Mouse (Mus musculus) embryonic fibroblast, embryonic 13.5 days (primary cell): Measurements from ENCODE around the gene Slc24a5. TPM values are rescaled to one million over a fixed set of nuclear protein-coding genes. Genes with fewer than 3 reads are reported as not detected.

Experiments
- H3K27ac ChIP-seq: 2 replicates; pipeline ENCODE4 v1.5.1; 2012; ENCODE audit warnings: low read length, control low read depth, inconsistent platforms; ENCODE audit not compliant: insufficient read depth
- H3K4me1 ChIP-seq: 2 replicates; pipeline ENCODE4 v1.6.1; 2011; ENCODE audit warnings: low read length; ENCODE audit not compliant: control insufficient read depth, insufficient read depth
- H3K4me3 ChIP-seq: 2 replicates; pipeline ENCODE4 v1.5.1; 2011; ENCODE audit warnings: mild to moderate bottlenecking, control low read depth, low read length; ENCODE audit not compliant: insufficient read depth
- CTCF ChIP-seq: IDR thresholded peaks from 2 replicates; pipeline ENCODE4 v1.5.1; 2011; ENCODE audit warnings: mild to moderate bottlenecking, control low read depth, low read length, moderate library complexity, borderline replicate concordance; ENCODE audit not compliant: insufficient read depth
- POLR2A ChIP-seq: IDR thresholded peaks from 2 replicates; pipeline ENCODE4 v1.6.1; 2011; ENCODE audit warnings: low read depth, mild to moderate bottlenecking, control low read depth, low read length, moderate library complexity
- polyA plus RNA-seq: library from polyadenylated mRNA; stranded (reverse); fragments of >200 nt; gene quantifications from 2 replicates; pipeline ENCODE4 v1.2.4, GENCODE M21; 2011; ENCODE audit warnings: low read depth; ENCODE audit not compliant: missing spikeins, insufficient read length

Slc24a5 gene
- polyA plus RNA-seq, result 0.25 TPM in 1 of 2 replicates, not detected in the other

DNA sequence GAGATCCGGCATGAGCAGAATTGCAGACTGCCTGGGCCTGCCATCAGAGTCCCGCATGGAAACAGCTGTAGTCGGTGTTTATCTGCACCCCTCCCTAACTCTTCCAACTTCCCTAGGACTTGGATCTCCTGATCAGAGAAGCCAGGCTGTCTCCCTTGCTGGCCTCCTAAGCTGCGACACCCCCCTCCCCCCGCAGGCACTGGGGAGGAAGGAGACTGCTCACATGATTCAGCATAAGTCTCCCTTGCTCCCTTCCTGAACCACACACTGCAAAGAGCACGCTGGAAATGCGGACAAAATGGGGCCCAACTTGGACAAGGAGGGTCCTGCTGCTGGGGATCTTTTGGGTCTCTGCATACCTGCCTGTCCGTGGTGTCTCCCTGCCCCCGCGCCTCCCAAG lies at the start of gene Slc24a5:
Slc24a5 (plus strand) TSS at position 231 of the 400 bp plus-strand sequence.
- no peaks in the 10 kb centered on the region for H3K4me1 ChIP-seq

DNA sequence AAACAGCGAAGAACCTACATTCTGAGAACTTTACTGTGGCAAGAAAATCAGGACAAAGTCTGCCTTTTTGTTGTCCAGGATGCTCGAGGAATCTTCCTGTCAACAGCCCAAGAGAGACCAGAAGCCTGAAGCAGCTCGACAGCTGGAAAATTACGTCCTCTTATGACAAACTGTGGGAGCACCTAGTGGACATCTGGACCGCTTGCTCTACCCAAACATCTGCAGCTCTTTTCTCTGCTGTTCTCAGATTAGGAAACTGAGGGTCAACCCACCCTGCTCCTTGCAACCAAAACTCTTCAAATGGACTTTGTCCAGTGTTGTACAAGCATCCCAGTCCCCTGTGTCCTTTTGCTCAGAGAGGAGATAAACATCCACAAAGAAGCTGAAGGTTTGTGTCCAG lies 43.5 kb upstream of the Slc24a5 start:
- no peak overlapping the region for H3K27ac ChIP-seq
- TF ChIP-seq POLR2A (no peak), CTCF (no peak)
- H3K4me3 ChIP-seq, result no peak overlapping the region
- no peaks in the 10 kb centered on the region for H3K4me1 ChIP-seq

More for the DNA sequence above, at the start of gene Slc24a5:
- Histone ChIP-seq H3K27ac (no peak within 1 kb of the TSS), H3K4me3 (no peak within 1 kb of the TSS)
- TF ChIP-seq POLR2A, result no peak
- TF ChIP-seq CTCF, result no peak

DNA sequence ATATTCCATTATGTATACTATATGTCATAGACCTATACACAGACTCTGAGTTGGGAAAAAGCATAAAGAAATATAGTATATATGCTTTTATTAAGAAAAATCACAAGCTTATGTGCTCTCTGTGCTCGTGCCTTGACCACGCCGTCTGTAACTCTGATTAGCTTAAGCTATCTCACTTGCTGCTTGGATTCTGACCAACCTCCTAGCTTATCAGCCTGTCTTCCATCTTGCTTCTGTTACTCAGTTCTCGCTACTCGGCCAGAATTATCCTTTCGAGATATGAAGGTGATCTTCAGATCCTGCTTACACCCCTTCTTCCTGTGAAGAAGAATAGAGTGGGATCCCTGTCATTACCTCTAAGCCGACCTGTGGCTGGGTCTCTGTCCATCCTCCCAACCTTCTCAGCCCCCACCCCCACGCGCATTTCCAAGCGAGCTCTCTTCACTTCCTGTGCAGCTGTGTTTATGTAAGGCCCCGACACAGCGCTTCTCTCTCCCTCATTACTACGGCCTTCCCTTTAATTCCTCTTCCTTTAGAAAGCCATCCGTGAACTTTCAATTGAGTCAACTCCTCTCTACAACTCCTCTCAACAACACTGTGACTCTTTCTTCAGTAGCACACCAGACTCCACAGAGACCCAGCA lies 41.4 kb upstream of the Slc24a5 start:
- TF ChIP-seq POLR2A (no peak), CTCF (no peak)
- H3K27ac ChIP-seq, result no peak overlapping the region
- H3K4me1 ChIP-seq, result no peaks in the 10 kb centered on the region
- H3K4me3 ChIP-seq, result no peak overlapping the region

DNA sequence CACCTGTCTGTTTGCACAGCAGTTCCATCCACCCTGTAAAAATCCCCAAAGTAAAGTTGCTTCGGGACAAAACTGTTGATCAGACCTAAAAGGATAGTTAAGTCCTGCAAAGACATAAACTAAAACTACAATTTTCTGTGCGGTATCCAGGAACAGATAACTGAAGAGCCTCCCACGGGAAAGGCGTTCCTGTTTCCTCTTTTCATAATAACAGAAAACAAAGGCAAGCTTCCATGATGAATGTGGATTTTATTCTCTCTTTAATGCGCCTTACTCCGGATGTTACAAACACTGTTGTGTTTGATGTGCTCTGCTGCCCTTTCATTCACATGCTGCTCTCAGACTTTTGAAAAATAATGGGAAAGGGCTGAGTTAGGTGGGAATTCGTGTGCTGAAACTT lies 37.3 kb upstream of the Slc24a5 start:
- Histone ChIP-seq H3K27ac (no peak overlapping the region), H3K4me3 (no peak overlapping the region), H3K4me1 (no peaks in the 10 kb centered on the region)
- no peak for TF ChIP-seq POLR2A
- TF ChIP-seq CTCF, result no peak

DNA sequence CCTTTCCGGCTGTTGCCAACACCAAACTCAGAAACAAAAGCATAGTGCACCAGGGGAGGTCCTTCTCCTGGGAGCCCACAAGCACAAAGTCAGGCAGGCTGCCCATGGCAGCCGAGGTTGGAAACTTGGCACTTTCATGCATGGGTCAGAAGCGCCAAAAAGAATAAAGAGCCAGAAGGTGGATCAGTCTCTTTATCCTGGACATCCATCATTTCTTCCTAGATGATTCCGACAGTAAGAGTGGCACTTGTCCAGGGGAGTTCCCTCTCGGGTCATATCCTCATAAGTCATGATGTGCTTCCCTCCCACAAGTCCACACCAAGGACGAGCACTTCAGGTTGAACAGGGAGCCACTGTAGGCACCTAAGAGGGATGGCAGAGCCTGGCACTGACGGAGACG lies 36.8 kb upstream of the Slc24a5 start:
- no peak overlapping the region for H3K27ac ChIP-seq

DNA sequence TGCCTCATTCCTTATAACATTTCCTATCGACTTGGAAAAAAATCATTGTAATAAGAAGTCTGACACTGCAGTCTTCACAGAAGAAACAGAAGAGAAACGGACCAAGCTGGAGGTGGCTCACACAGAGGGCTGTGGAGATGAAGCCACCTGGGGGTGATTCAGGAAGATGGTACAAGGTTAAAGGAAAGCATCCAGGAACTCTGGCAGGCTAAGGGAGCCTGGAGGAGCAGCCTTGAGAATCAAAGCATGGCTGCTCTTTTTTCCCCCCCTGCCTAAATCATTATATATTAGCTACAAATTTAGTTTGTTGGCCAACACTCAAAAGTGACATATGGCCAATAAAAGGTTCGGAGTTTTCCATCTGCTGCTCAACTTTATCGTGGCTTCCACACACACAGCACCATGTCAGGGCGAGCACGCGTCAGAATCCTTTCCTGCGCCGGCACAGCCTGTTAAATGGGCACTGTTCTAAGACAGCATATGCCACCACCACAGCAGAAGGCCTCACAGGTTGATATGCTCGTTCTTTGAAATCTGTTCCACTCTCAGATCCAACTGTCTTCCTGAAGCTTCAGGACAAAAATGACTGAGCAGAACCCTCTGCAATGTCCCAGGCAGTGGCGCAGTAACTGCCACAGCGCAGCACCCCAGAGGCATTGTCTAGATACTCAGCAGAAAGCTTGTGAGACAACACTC lies 36.2 kb upstream of the Slc24a5 start:
- Histone ChIP-seq H3K27ac (peak overlapping the region; percentile 54; the same call in 1 of the 2 replicates), H3K4me3 (no peak overlapping the region), H3K4me1 (no peaks in the 10 kb centered on the region)
- TF ChIP-seq POLR2A (no peak), CTCF (no peak)

More for the DNA sequence above, 36.8 kb upstream of the Slc24a5 start:
- no peak overlapping the region for H3K4me3 ChIP-seq
- no peaks in the 10 kb centered on the region for H3K4me1 ChIP-seq
- TF ChIP-seq POLR2A (no peak), CTCF (no peak)

DNA sequence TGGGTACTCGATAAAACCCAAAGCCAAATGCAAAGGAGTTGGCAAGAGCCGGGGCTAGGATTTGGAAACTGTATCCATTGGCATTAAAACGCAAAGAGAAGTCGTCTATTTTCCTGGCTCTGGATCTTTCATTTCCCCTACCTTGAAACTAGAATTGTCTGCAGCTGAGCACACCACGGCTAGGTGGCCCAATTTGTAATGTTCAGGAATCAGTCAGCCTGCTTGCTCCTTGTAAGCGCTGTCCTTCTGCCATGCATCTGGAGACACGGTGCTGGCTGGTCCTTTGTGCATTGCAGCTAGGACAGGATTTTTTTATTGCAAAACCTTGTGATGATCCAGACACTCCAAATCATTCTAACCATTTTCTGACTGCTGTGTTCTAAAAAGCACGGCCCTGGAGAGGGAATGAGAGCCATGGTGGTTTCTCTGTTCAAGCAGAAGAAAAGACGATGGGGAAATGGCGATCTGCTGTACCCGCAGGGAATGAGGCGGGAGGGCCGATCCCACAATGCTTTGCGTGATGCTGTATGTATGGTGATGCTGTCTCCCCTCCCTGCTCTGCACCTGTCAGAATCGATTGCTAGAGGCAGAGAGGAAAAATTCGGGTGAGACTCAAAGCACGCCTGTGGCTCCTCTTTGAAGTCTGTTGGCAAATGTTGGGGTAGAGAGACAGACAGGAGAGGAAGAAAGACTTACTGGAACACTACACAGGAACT lies 35.5 kb upstream of the Slc24a5 start:
- peak overlapping the region; percentile 54 for H3K27ac ChIP-seq
- TF ChIP-seq CTCF (no peak), POLR2A (no peak)
- H3K4me1 ChIP-seq, result no peaks in the 10 kb centered on the region
- no peak overlapping the region for H3K4me3 ChIP-seq

DNA sequence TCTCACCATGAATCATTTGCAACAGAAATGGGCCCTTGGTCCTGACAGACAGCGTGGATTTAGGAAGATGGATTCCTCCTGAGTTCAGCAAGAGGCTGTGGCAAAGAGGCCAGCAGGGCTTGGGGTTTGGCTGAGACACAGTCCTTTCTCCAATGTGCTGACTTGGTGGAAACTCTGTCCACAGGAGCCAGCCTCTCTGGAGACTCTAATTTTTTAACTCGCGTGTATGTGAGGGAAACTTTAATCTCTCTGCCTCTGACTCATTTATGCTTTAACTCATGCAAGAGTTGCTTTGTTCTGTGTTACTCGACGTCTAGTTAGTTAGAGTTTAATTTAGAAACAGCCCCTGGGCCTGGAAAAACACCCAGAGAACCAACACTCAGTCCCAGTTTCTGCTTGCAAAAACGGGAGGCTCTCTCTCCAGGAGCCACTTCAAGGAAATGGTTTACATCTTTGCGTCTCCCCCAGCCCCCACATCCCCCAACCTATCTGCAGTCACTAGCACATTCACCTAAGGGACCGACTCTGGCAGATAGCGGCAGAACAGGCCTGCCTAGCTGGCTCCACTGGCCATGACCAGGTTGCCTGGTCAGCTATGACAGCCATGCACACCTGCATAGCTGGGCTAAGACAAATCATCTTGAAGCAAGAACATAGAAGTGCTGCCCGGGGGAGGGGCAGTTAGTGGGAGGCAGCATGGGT lies 34.7 kb upstream of the Slc24a5 start:
- no peak for TF ChIP-seq CTCF
- no peak for TF ChIP-seq POLR2A
- Histone ChIP-seq H3K27ac (peak overlapping the region; percentile 75), H3K4me3 (no peak overlapping the region), H3K4me1 (no peaks in the 10 kb centered on the region)

DNA sequence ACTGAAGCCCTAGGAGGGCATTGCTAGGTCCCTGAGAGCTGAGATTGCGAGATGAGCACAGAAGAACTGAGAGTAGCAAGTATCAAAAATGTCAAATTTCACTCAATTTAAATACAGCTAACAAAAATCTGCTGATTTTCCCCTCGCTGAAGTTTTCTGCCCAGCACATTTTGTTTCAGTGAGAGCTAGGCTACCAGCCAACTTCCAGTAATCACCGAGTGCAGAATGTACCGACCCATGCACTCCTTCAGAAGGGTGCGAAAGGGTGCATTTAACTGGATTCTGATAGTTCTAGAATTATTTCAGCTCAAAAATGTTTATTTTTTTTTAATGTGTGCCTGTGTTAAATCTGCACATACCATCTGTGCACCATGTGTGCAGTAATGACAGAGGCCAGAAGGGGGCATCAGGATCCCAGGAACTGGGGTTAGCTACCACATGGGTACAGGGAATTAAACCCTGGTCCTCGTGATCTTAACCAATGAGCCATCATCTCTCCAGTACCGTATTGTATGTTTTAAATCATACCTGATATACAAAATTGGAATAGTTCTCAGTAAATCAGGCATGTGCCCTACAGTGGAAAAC lies 12.5 kb upstream of the Slc24a5 start:
- no peak overlapping the region for H3K4me3 ChIP-seq
- H3K4me1 ChIP-seq, result no peaks in the 10 kb centered on the region
- no peak for TF ChIP-seq CTCF
- no peak for TF ChIP-seq POLR2A
- H3K27ac ChIP-seq, result no peak overlapping the region
